Mouse (Mus musculus): ENCODE data around the gene Rrh. TPM values are rescaled to one million over a fixed set of nuclear protein-coding genes. Genes with fewer than 3 reads are reported as not detected.

The Rrh gene
- total and polyA plus RNA-seq, 3 experiments = 0.08 to 0.30 TPM; not detected in 1

GRCm38 (mm10) chr3:129824146-129824545 lies 1.8 kb upstream of the Rrh start:
- Histone ChIP-seq H3K36me3 (replicated peaks in 1 of 2; ENCODE audit: control insufficient read depth in 1 of 2, insufficient read depth in 1 of 2, low read length in 1 of 2) (peaks cover 38 to 88% of the 10 kb centered on the region in 2 experiments), H3K9me3 (replicated peaks; ENCODE audit: low read length) (no peaks in the 10 kb centered on the region), H3K4me1 (ENCODE audit: control insufficient read depth in 1 of 2, insufficient read depth in 2 of 2) (peaks cover 3 to 20% of the 10 kb centered on the region in 2 experiments), H3K9ac (ENCODE audit: insufficient read depth, low read depth) (no peak overlapping the region), H3K79me2 (replicated peaks; ENCODE audit: control insufficient read depth, extremely low read depth, insufficient read depth, poor library complexity, severe bottlenecking) (peaks cover 25% of the 10 kb centered on the region), H3K4me2 (ENCODE audit: insufficient read depth, low read depth, poor library complexity, severe bottlenecking) (no peak overlapping the region), H3K4me3 (replicated peaks in 1 of 3; ENCODE audit: low read depth in 2 of 3, low read length in 2 of 3, poor library complexity in 1 of 3) (no peak overlapping the region), H3K27me3 (replicated peaks) (no peaks in the 10 kb centered on the region), H3K27ac (ENCODE audit: insufficient read depth, low read depth) (no peak overlapping the region)
- TF ChIP-seq KAT2A (IDR thresholded peaks at IDR 0.05; ENCODE audit: insufficient replicate concordance, low read length) (no peak), ZKSCAN1 (IDR thresholded peaks at IDR 0.05; ENCODE audit: borderline replicate concordance, low read depth, low read length) (no peak), ETS1 (conservative IDR thresholded peaks at IDR 0.05; ENCODE audit: low read depth, low read length) (no peak), ZNF384 (IDR thresholded peaks at IDR 0.05; ENCODE audit: low read depth, low read length) (no peak), USF1 (IDR thresholded peaks at IDR 0.05; ENCODE audit: low read depth, low read length) (no peak), POLR2A (IDR thresholded peaks at IDR 0.05; ENCODE audit: low read depth, low read length) (no peak), GABPA (IDR thresholded peaks at IDR 0.05; ENCODE audit: insufficient replicate concordance, low read depth, low read length) (no peak), MAX (IDR thresholded peaks at IDR 0.05; ENCODE audit: low read length) (no peak), SMC3 (IDR thresholded peaks at IDR 0.05; ENCODE audit: low read depth, low read length) (no peak), ELF1 (IDR thresholded peaks at IDR 0.05; ENCODE audit: low read depth, low read length) (no peak), HCFC1 (IDR thresholded peaks at IDR 0.05; ENCODE audit: low read depth, low read length) (no peak), TCF12 (IDR thresholded peaks at IDR 0.05; ENCODE audit: low read depth, low read length) (no peak)
- no peak for DNase-seq (ENCODE audit: extremely low read depth)
- dilution Hi-C loops (cut with MboI; ENCODE audit: extremely low pct_ligation_motif_present, extremely low pct_unique_long_range_greater_than_20kb, low sequenced_read_pairs) = no loop called here
- in situ Hi-C loops (cut with MboI; ENCODE audit: low pct_ligation_motif_present, low pct_unique_long_range_greater_than_20kb, low sequenced_read_pairs) = no loop called here

- no peak overlapping the region for H3K9ac ChIP-seq (ENCODE audit: insufficient read depth, low read depth)
- dilution Hi-C loops (cut with MboI; ENCODE audit: extremely low pct_ligation_motif_present, extremely low pct_unique_long_range_greater_than_20kb, low sequenced_read_pairs) (no loop called here), in situ Hi-C loops (cut with MboI; ENCODE audit: low pct_ligation_motif_present, low pct_unique_long_range_greater_than_20kb, low sequenced_read_pairs) (no loop called here)
- no peak overlapping the region for H3K4me3 ChIP-seq (replicated peaks in 1 of 3; ENCODE audit: low read depth in 2 of 3, low read length in 2 of 3, poor library complexity in 1 of 3)
- no peaks in the 10 kb centered on the region for H3K9me3 ChIP-seq (replicated peaks; ENCODE audit: low read length)
- H3K36me3 ChIP-seq (replicated peaks in 1 of 2; ENCODE audit: control insufficient read depth in 1 of 2, insufficient read depth in 1 of 2, low read length in 1 of 2) = peaks cover 35 to 82% of the 10 kb centered on the region in 2 experiments
- H3K79me2 ChIP-seq (replicated peaks; ENCODE audit: control insufficient read depth, extremely low read depth, insufficient read depth, poor library complexity, severe bottlenecking) = peaks cover 18% of the 10 kb centered on the region
- TF ChIP-seq JUND (conservative IDR thresholded peaks at IDR 0.05; ENCODE audit: low read depth, low read length) = no peak
- TF ChIP-seq E2F4 (IDR thresholded peaks at IDR 0.05; ENCODE audit: insufficient replicate concordance, low read depth, low read length) = no peak
- no peak for TF ChIP-seq UBTF (IDR thresholded peaks at IDR 0.05; ENCODE audit: low read depth, low read length)
- TF ChIP-seq ZKSCAN1 (IDR thresholded peaks at IDR 0.05; ENCODE audit: borderline replicate concordance, low read depth, low read length) = no peak
- TF ChIP-seq ZC3H11A (IDR thresholded peaks at IDR 0.05; ENCODE audit: low read depth, low read length) = no peak
- no peak for TF ChIP-seq NRF1 (IDR thresholded peaks at IDR 0.05; ENCODE audit: low read depth, low read length)
- TF ChIP-seq SIN3A (IDR thresholded peaks at IDR 0.05; ENCODE audit: low read length) = no peak
- peak; percentile 41 for TF ChIP-seq RAD21 (IDR thresholded peaks at IDR 0.05; ENCODE audit: low read depth, low read length)
- TF ChIP-seq ETS1 (conservative IDR thresholded peaks at IDR 0.05; ENCODE audit: low read depth, low read length) = no peak
- no peak for TF ChIP-seq MAZ (IDR thresholded peaks at IDR 0.05; ENCODE audit: low read depth, low read length)
- TF ChIP-seq BHLHE40 (IDR thresholded peaks at IDR 0.05; ENCODE audit: low read depth, low read length) = no peak
- TF ChIP-seq CTCF (conservative IDR thresholded peaks at IDR 0.05 in 1 of 2, IDR thresholded peaks at IDR 0.05 in 1 of 2; ENCODE audit: low read depth in 2 of 2, low read length in 2 of 2) = peak; percentile 41 to 67
- TF ChIP-seq SMC3 (IDR thresholded peaks at IDR 0.05; ENCODE audit: low read depth, low read length) = peak; percentile 44
- H3K27me3 ChIP-seq (replicated peaks) = no peaks in the 10 kb centered on the region
- H3K4me1 ChIP-seq (ENCODE audit: control insufficient read depth in 1 of 2, insufficient read depth in 2 of 2) = peaks cover 0 to 12% of the 10 kb centered on the region in 2 experiments; a peak in 1 of 4 replicates
- no peak overlapping the region for H3K4me2 ChIP-seq (ENCODE audit: insufficient read depth, low read depth, poor library complexity, severe bottlenecking)
- DNase-seq (ENCODE audit: extremely low read depth) = peak; percentile 68
- no peak overlapping the region for H3K27ac ChIP-seq (ENCODE audit: insufficient read depth, low read depth)
These were observed 906 bp upstream of the Rrh start for GRCm38 (mm10) chr3:129823293-129823692.
